Mouse (Mus musculus) neural tube, postnatal 0 days (tissue): Measurements from ENCODE around the gene Tpsb2. TPM values are rescaled to one million over a fixed set of nuclear protein-coding genes. Genes with fewer than 3 reads are reported as not detected.

Source experiments
- polyA plus RNA-seq: library from polyadenylated mRNA; unstranded; fragments of >200 nt; fragmentation: Nextera tagmentation; extraction: Ambion mirVana; gene quantifications from 2 replicates; pipeline ENCODE4 v1.2.1, GENCODE M21; 2015

Tpsb2 gene
- 0.56 and 0.80 TPM in 2 replicates for polyA plus RNA-seq

DNA sequence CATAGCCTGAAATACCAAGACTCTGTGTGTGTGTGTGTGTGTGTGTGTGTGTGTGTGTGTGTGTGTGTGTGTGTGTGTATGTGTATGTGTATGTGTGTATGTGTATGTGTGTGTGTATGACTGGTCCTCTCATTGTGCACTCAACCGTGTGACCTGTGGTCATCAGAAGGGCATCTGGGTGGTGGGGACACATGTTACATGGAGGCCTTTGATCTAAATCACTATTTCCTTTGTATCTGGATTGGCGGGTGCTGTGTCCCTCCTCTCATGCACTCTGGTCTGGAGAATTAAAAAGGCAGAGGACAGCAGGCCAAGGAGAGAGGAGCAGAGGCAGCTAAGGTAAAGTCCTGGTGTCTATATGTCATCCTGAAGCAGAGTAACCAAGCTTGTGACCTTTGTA, at the start of gene Tpsb2:
Gene Tpsb2, plus strand, starts transcription at position 301 of the 400 bp plus-strand sequence.

DNA sequence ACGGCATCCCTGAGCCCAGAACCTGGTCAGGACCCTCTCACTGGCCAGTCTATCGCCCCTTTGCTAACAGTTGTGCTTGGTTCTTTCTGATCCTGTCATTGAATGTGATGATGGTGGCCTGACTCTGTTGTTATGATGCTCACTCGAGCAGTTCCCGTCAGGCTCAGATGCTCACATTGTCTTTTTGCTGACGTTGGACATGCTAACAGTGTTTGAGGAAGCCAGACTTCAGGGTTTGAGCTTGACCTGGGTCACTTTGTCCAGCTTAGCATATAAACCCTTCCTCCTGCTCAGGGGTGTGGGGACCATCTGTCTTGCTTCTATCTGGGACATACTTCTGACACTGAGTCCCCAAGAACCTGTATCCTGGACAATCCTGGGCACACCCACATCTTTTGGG, 47.8 kb upstream of the Tpsb2 start, which contains the start of gene Prss29:
Gene Prss29, plus strand, starts transcription at position 301 of the 400 bp plus-strand sequence.

DNA sequence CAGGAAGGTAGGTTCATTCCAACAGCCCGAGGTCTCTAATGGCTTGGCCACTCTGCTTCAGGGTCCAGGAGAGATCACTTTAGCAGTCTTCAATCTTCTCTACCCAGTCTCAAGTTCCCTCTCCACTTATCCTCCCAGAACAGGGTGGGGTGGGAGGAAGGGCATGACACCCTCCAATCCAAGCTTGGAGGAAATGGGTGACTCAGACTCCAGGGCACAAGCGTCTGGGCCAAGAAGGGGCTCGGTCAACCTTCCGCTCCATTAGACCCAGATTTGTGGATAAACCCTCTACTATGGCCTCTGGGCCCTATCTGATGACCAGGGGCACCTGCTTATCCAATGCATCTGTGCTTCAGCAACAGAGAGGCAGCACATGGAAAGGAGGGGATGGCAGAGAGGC, 20.6 kb upstream of the Tpsb2 start, which contains the start of gene Tpsab1:
Gene Tpsab1, minus strand, starts transcription at position 101 of the 400 bp plus-strand sequence.

DNA sequence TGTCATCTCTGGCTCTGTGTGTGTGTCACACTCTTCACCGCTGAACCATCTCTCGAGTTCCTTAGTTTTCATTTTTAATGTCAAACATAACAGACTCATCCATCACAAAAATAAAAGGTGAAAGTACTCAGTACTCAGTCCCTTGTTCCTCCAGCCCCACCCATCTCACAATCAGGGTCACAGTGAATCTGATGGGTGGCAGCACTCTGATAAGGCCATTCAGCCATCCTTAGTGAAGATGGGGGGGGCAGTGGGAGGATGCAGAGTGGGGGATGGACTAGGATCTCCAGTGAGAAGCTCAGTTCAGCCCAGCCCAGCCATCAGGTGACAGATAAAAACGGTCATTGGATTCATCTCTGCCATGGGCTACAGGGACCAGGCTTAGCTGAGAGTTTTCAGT, 2.9 kb downstream of the Tpsb2 start, which contains the start of gene Tpsg1:
Gene Tpsg1, plus strand, starts transcription at position 301 of the 400 bp plus-strand sequence.

Other genes starting within 250 kb of the Tpsb2 start
- 0.50 and 0.94 TPM in 2 replicates for gene Ptx4, start 245.5 kb upstream of the Tpsb2 start, polyA plus RNA-seq
- gene Clcn7, start 232.9 kb upstream of the Tpsb2 start, polyA plus RNA-seq = 19.8 and 20.7 TPM in 2 replicates
- not detected in 2 replicates for gene Ccdc154, start 203.8 kb upstream of the Tpsb2 start, polyA plus RNA-seq
- not detected in 2 replicates for gene Gm38655, start 190.8 kb upstream of the Tpsb2 start, polyA plus RNA-seq
- gene BC003965, start 181.8 kb upstream of the Tpsb2 start, polyA plus RNA-seq = 29.8 and 30.3 TPM in 2 replicates
- gene Unkl, start 177.9 kb upstream of the Tpsb2 start, polyA plus RNA-seq = 14.4 and 15.5 TPM in 2 replicates
- gene Gnptg, start 126.2 kb upstream of the Tpsb2 start, polyA plus RNA-seq = 127 and 128 TPM in 2 replicates
- gene Tsr3, start 126.1 kb upstream of the Tpsb2 start, polyA plus RNA-seq = 62.0 and 68.2 TPM in 2 replicates
- gene Baiap3, start 109.9 kb upstream of the Tpsb2 start, polyA plus RNA-seq = 26.6 and 31.1 TPM in 2 replicates
- 306 and 315 TPM in 2 replicates for gene Ube2i, start 91.7 kb upstream of the Tpsb2 start, polyA plus RNA-seq
- gene Prss34, start 67.9 kb upstream of the Tpsb2 start, polyA plus RNA-seq = not detected in 2 replicates
- gene Prss28, start 57.7 kb upstream of the Tpsb2 start, polyA plus RNA-seq = not detected in 2 replicates
- not detected in 2 replicates for gene Prss29, start 47.7 kb upstream of the Tpsb2 start, polyA plus RNA-seq
- gene Tpsab1, start 20.7 kb upstream of the Tpsb2 start, polyA plus RNA-seq = not detected in 2 replicates
- 0.51 and 1.2 TPM in 2 replicates for gene Tpsg1, start 3.0 kb downstream of the Tpsb2 start, polyA plus RNA-seq
- 8.1 and 8.2 TPM in 2 replicates for gene Cacna1h, start 67.5 kb downstream of the Tpsb2 start, polyA plus RNA-seq
- 2.8 and 3.5 TPM in 2 replicates for gene Tekt4, start 88.3 kb downstream of the Tpsb2 start, polyA plus RNA-seq
- 1.1 TPM in 2 replicates for gene Sstr5, start 131.0 kb downstream of the Tpsb2 start, polyA plus RNA-seq
- gene Sox8, start 204.4 kb downstream of the Tpsb2 start, polyA plus RNA-seq = 41.4 and 42.9 TPM in 2 replicates
- 26.5 and 30.9 TPM in 2 replicates for gene Lmf1, start 212.8 kb downstream of the Tpsb2 start, polyA plus RNA-seq